Mouse (Mus musculus): ENCODE measurements around the gene Spred3. TPM values are rescaled to one million over a fixed set of nuclear protein-coding genes. Genes with fewer than 3 reads are reported as not detected.
"Not testable (repeated sequence)": the region's sequence is repeated elsewhere in the genome, so short reads cannot be mapped to it uniquely, and the experiment has no call there.

Gene Spred3
- polyA plus RNA-seq, 1 experiment from 2014 or later = 4.9 TPM

- not testable (repeated sequence) for H3K36me3 ChIP-seq (replicated peaks; ENCODE audit: control insufficient read depth, insufficient read depth, low read depth, low read length); H3K27me3 ChIP-seq (ENCODE audit: control insufficient read depth, insufficient read depth, low read length); H3K9me3 ChIP-seq (replicated peaks; ENCODE audit: control insufficient read depth, low read length); DNase-seq (ENCODE audit: low spot score); H3K9ac ChIP-seq (replicated peaks; ENCODE audit: low read length); H3K4me1 ChIP-seq (ENCODE audit: control insufficient read depth, insufficient read depth, low read length); H3K27ac ChIP-seq (replicated peaks; ENCODE audit: low read depth, low read length); ATAC-seq (replicated peaks; ENCODE audit: insufficient number of reproducible peaks, low FRiP score, low TSS enrichment, low read depth)
- Histone ChIP-seq H3K4me3 (ENCODE audit: low read depth, low read length) (peak overlapping the region; percentile 22; the same call in 1 of the 2 replicates), H3K4me2 (ENCODE audit: low read depth, low read length) (peak overlapping the region; percentile 37)
- 25% methylated on average over 15 of the region's 15 CpGs for WGBS
Measured at GRCm38 (mm10) chr7:29211013-29211412, 40.8 kb upstream of the Spred3 start.

GRCm38 (mm10) chr7:29202577-29202976 is 32.4 kb upstream of the Spred3 start:
- no peak overlapping the region for H3K4me2 ChIP-seq (ENCODE audit: low read depth, low read length)
- H3K4me1 ChIP-seq (ENCODE audit: control insufficient read depth, insufficient read depth, low read length) = no peaks in the 10 kb centered on the region
- H3K4me3 ChIP-seq (ENCODE audit: low read depth, low read length) = no peak overlapping the region
- no peak for ATAC-seq (replicated peaks; ENCODE audit: insufficient number of reproducible peaks, low FRiP score, low TSS enrichment, low read depth)
- no peaks in the 10 kb centered on the region for H3K36me3 ChIP-seq (replicated peaks; ENCODE audit: control insufficient read depth, insufficient read depth, low read depth, low read length)
- no peaks in the 10 kb centered on the region for H3K27me3 ChIP-seq (ENCODE audit: control insufficient read depth, insufficient read depth, low read length)
- H3K27ac ChIP-seq (replicated peaks; ENCODE audit: low read depth, low read length) = no peak overlapping the region
- H3K9ac ChIP-seq (replicated peaks; ENCODE audit: low read length) = no peak overlapping the region
- H3K9me3 ChIP-seq (replicated peaks; ENCODE audit: control insufficient read depth, low read length) = no peaks in the 10 kb centered on the region
- DNase-seq (ENCODE audit: low spot score) = no peak
- 80% methylated on average over 6 of the region's 6 CpGs for WGBS

DNA sequence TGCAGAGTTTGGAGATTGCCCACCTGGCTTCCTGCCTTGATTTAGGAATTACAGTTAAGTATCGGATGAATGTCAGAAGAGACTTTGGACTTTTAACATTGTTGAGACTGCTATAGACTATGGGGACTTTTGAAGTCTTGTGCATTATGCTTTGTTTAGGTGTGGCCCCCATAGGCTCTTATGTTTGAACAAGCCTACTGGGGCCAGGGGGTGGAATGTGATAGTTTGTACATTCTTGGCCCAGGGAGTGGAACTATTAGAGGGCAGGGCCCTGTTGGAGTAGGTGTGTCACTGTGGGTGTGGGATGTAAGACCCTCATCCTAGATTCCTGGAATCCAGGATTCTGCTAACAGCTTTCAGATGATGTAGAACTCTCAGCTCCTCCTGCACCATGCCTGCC is 24.0 kb upstream of the Spred3 start:
- not testable (repeated sequence) for H3K4me2 ChIP-seq (ENCODE audit: low read depth, low read length); H3K27me3 ChIP-seq (ENCODE audit: control insufficient read depth, insufficient read depth, low read length); H3K36me3 ChIP-seq (replicated peaks; ENCODE audit: control insufficient read depth, insufficient read depth, low read depth, low read length); H3K4me1 ChIP-seq (ENCODE audit: control insufficient read depth, insufficient read depth, low read length); H3K9ac ChIP-seq (replicated peaks; ENCODE audit: low read length); DNase-seq (ENCODE audit: low spot score); ATAC-seq (replicated peaks; ENCODE audit: insufficient number of reproducible peaks, low FRiP score, low TSS enrichment, low read depth); H3K27ac ChIP-seq (replicated peaks; ENCODE audit: low read depth, low read length); H3K9me3 ChIP-seq (replicated peaks; ENCODE audit: control insufficient read depth, low read length); H3K4me3 ChIP-seq (ENCODE audit: low read depth, low read length)
- 100% methylated on average over 1 of the region's 1 CpGs for WGBS

- 82% methylated on average over 4 of the region's 4 CpGs for WGBS
- not testable (repeated sequence) for DNase-seq (ENCODE audit: low spot score)
Measured at GRCm38 (mm10) chr7:29181323-29181722, 11.1 kb upstream of the Spred3 start.

GRCm38 (mm10) chr7:29180854-29181236 is 10.6 kb upstream of the Spred3 start:
- DNase-seq (ENCODE audit: low spot score) (no peak), ATAC-seq (replicated peaks; ENCODE audit: insufficient number of reproducible peaks, low FRiP score, low TSS enrichment, low read depth) (no peak)
- no peaks in the 10 kb centered on the region for H3K27me3 ChIP-seq (ENCODE audit: control insufficient read depth, insufficient read depth, low read length)
- H3K36me3 ChIP-seq (replicated peaks; ENCODE audit: control insufficient read depth, insufficient read depth, low read depth, low read length) = peaks cover 3% of the 10 kb centered on the region
- no peak overlapping the region for H3K9ac ChIP-seq (replicated peaks; ENCODE audit: low read length)
- H3K27ac ChIP-seq (replicated peaks; ENCODE audit: low read depth, low read length) = no peak overlapping the region
- H3K4me2 ChIP-seq (ENCODE audit: low read depth, low read length) = peak overlapping the region; percentile 11; the same call in 1 of the 2 replicates
- H3K4me3 ChIP-seq (ENCODE audit: low read depth, low read length) = peak overlapping the region; percentile 72
- WGBS = 47% methylated on average over 5 of the region's 5 CpGs
- no peaks in the 10 kb centered on the region for H3K9me3 ChIP-seq (replicated peaks; ENCODE audit: control insufficient read depth, low read length)
- no peaks in the 10 kb centered on the region; the same call in 1 of the 2 replicates for H3K4me1 ChIP-seq (ENCODE audit: control insufficient read depth, insufficient read depth, low read length)

More at GRCm38 (mm10) chr7:29181323-29181722, 11.1 kb upstream of the Spred3 start:
- not testable (repeated sequence) for H3K36me3 ChIP-seq (replicated peaks; ENCODE audit: control insufficient read depth, insufficient read depth, low read depth, low read length); H3K27me3 ChIP-seq (ENCODE audit: control insufficient read depth, insufficient read depth, low read length); H3K4me1 ChIP-seq (ENCODE audit: control insufficient read depth, insufficient read depth, low read length); H3K9me3 ChIP-seq (replicated peaks; ENCODE audit: control insufficient read depth, low read length); H3K4me2 ChIP-seq (ENCODE audit: low read depth, low read length); ATAC-seq (replicated peaks; ENCODE audit: insufficient number of reproducible peaks, low FRiP score, low TSS enrichment, low read depth); H3K27ac ChIP-seq (replicated peaks; ENCODE audit: low read depth, low read length); H3K4me3 ChIP-seq (ENCODE audit: low read depth, low read length); H3K9ac ChIP-seq (replicated peaks; ENCODE audit: low read length)

- Histone ChIP-seq H3K9me3 (replicated peaks; ENCODE audit: control insufficient read depth, low read length) (no peaks in the 10 kb centered on the region), H3K9ac (replicated peaks; ENCODE audit: low read length) (peak within 1 kb of the TSS; percentile 74), H3K4me2 (ENCODE audit: low read depth, low read length) (peak within 1 kb of the TSS; percentile 70), H3K4me1 (ENCODE audit: control insufficient read depth, insufficient read depth, low read length) (no peaks in the 10 kb centered on the region; the same call in 1 of the 2 replicates), H3K27ac (replicated peaks; ENCODE audit: low read depth, low read length) (no peak within 1 kb of the TSS), H3K4me3 (ENCODE audit: low read depth, low read length) (peak within 1 kb of the TSS; percentile 72), H3K27me3 (ENCODE audit: control insufficient read depth, insufficient read depth, low read length) (no peaks in the 10 kb centered on the region), H3K36me3 (replicated peaks; ENCODE audit: control insufficient read depth, insufficient read depth, low read depth, low read length) (peaks cover 8% of the 10 kb centered on the region)
- ATAC-seq (replicated peaks; ENCODE audit: insufficient number of reproducible peaks, low FRiP score, low TSS enrichment, low read depth) (peak; percentile 88), DNase-seq (ENCODE audit: low spot score) (peak; percentile 98)
- under 1% methylated on average over 62 of the region's 62 CpGs for WGBS
Measured at GRCm38 (mm10) chr7:29180077-29180853, 10.1 kb upstream of the Spred3 start, which contains the start of gene Psmd8. Psmd8 (minus strand) TSS chr7:29180701.

DNA sequence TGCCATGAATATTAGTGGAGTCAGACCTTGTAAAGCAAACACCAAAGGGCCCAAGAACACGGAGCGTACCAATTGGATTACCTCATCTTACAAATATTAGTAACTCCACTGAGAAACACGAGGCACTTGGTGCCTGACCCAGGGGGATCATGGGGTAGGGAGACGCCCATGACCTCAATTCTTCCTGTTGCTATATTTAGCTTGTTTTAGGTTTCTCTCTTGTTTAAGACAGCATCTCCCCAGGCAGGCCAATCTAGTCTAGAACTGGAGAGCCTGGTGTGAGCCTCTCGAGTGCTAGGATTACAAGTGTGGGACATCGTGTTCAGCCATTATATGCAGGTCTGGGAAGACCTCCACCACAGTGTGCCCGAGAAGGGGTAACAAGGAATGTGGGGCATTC is 9.1 kb upstream of the Spred3 start:
- Histone ChIP-seq H3K9ac (replicated peaks; ENCODE audit: low read length) (peak overlapping the region; percentile 74), H3K27me3 (ENCODE audit: control insufficient read depth, insufficient read depth, low read length) (no peaks in the 10 kb centered on the region), H3K4me1 (ENCODE audit: control insufficient read depth, insufficient read depth, low read length) (no peaks in the 10 kb centered on the region; the same call in 1 of the 2 replicates), H3K9me3 (replicated peaks; ENCODE audit: control insufficient read depth, low read length) (no peaks in the 10 kb centered on the region), H3K36me3 (replicated peaks; ENCODE audit: control insufficient read depth, insufficient read depth, low read depth, low read length) (peaks cover 13% of the 10 kb centered on the region), H3K4me3 (ENCODE audit: low read depth, low read length) (peak overlapping the region; percentile 72), H3K4me2 (ENCODE audit: low read depth, low read length) (peak overlapping the region; percentile 70), H3K27ac (replicated peaks; ENCODE audit: low read depth, low read length) (no peak overlapping the region)
- DNase-seq (ENCODE audit: low spot score) (no peak), ATAC-seq (replicated peaks; ENCODE audit: insufficient number of reproducible peaks, low FRiP score, low TSS enrichment, low read depth) (no peak)
- 54% methylated on average over 7 of the region's 7 CpGs for WGBS

DNA sequence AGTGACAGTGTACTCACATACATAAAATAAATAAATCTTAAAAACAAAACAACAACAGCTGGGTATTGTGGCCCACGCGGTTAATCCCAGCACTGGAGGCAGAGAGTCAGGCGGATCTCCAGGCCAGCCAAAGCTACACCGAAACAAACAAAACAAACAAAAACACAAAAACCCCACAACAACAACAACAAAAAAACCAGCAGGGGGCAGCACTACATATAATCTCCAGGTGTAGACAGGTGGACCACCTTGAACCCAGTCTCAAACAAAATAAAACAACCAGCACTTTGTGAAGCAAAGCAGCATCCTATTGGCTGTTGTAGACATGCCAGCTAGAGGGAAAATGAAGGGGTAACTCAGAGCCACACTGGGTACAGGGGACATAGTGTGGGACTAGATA is 7.9 kb upstream of the Spred3 start:
- H3K27me3 ChIP-seq (ENCODE audit: control insufficient read depth, insufficient read depth, low read length) = peaks cover 6% of the 10 kb centered on the region
- H3K9ac ChIP-seq (replicated peaks; ENCODE audit: low read length) = no peak overlapping the region
- no peaks in the 10 kb centered on the region for H3K9me3 ChIP-seq (replicated peaks; ENCODE audit: control insufficient read depth, low read length)
- no peak for ATAC-seq (replicated peaks; ENCODE audit: insufficient number of reproducible peaks, low FRiP score, low TSS enrichment, low read depth)
- no peak overlapping the region for H3K27ac ChIP-seq (replicated peaks; ENCODE audit: low read depth, low read length)
- WGBS = 92% methylated on average over 4 of the region's 4 CpGs
- no peaks in the 10 kb centered on the region; the same call in 1 of the 2 replicates for H3K4me1 ChIP-seq (ENCODE audit: control insufficient read depth, insufficient read depth, low read length)
- no peak overlapping the region for H3K4me2 ChIP-seq (ENCODE audit: low read depth, low read length)
- H3K36me3 ChIP-seq (replicated peaks; ENCODE audit: control insufficient read depth, insufficient read depth, low read depth, low read length) = peaks cover 14% of the 10 kb centered on the region
- DNase-seq (ENCODE audit: low spot score) = no peak
- H3K4me3 ChIP-seq (ENCODE audit: low read depth, low read length) = no peak overlapping the region
